Comparison of ENCODE assay signal across 19 mouse cellular contexts in the genomic region with DNA sequence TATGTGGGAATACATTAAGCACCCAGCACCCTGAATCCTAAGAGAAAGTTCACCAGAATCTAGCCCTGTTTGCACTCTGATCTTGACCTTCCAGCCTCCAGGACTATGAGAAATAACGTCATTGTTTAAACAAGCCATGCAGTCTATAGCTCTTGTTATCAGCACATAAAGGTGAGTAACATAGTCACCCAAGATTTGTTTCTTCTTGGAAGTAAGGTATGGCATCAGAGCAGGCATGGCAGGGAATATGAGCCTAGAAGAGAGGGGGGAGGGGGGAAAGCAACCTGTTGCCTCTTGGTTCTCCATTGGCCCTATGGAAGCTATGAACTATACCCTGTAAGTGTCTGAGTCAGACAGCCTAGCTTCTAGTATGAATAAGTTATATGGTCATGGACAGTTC.
DNase-seq lines count a peak whose midpoint lies in the region; ATAC-seq and TF ChIP-seq lines count a peak whose summit lies in the region.
"Had no signal": no experiment of that assay in that cellular context is flagged by ENCODE, and none has a peak within 500 bp of the region (broad histone marks: within the 10 kb centered on the region; RNA-seq: fewer than 3 reads in every experiment).

No protein-coding gene starts in this region.

- TF ChIP-seq CTCF in stomach, postnatal 0 days (IDR thresholded peaks at IDR 0.05; ENCODE audit: low read depth): no peak

- no peaks in the 10 kb centered on the region for H3K36me3 ChIP-seq in intestine, embryonic 14.5 days (ENCODE audit: control insufficient read depth, insufficient read depth, low read length)
- H3K36me3 ChIP-seq in intestine, embryonic 15.5 days: no peaks in the 10 kb centered on the region
- H3K36me3 ChIP-seq in stomach, embryonic 14.5 days (ENCODE audit: control insufficient read depth, insufficient read depth, low read length): no peaks in the 10 kb centered on the region
- H3K36me3 ChIP-seq in stomach, postnatal 0 days (ENCODE audit: control insufficient read depth, insufficient read depth, low read length): no peaks in the 10 kb centered on the region
- H3K36me3 ChIP-seq: hindbrain, embryonic 12.5 days; hindbrain, embryonic 15.5 days had no signal

- no peak for TF ChIP-seq EP300 in stomach, postnatal 0 days (optimal IDR thresholded peaks at IDR 0.05)

- H3K27me3 ChIP-seq in intestine, embryonic 14.5 days (replicated peaks; ENCODE audit: control insufficient read depth, insufficient read depth, low read length): no peaks in the 10 kb centered on the region
- no peaks in the 10 kb centered on the region for H3K27me3 ChIP-seq in intestine, embryonic 15.5 days (replicated peaks)
- H3K27me3 ChIP-seq in stomach, embryonic 14.5 days (ENCODE audit: control insufficient read depth, insufficient read depth, low read length): no peaks in the 10 kb centered on the region
- no peaks in the 10 kb centered on the region for H3K27me3 ChIP-seq in stomach, postnatal 0 days (ENCODE audit: control insufficient read depth, insufficient read depth, low read length)
- H3K27me3 ChIP-seq: hindbrain, embryonic 12.5 days; hindbrain, embryonic 15.5 days had no signal

- WGBS in intestine, embryonic 14.5 days: 46% methylated on average over 1 of the region's 1 CpGs
- WGBS in intestine, embryonic 15.5 days: 47% methylated on average over 1 of the region's 1 CpGs
- 36% methylated on average over 1 of the region's 1 CpGs for WGBS in stomach, embryonic 14.5 days
- 50% methylated on average over 1 of the region's 1 CpGs for WGBS in stomach, postnatal 0 days

- peak; percentile 79 for ATAC-seq in intestine, embryonic 14.5 days (replicated peaks; ENCODE audit: low FRiP score, low TSS enrichment, low read depth)
- ATAC-seq in intestine, embryonic 15.5 days: peak; percentile 85
- peak; percentile 57 for ATAC-seq in stomach, embryonic 14.5 days (ENCODE audit: insufficient number of reproducible peaks, insufficient read depth, low FRiP score, low read depth)
- peak; percentile 94 for ATAC-seq in stomach, postnatal 0 days (ENCODE audit: low FRiP score, low TSS enrichment)
- ATAC-seq: CD4-positive, CD25-positive, alpha-beta regulatory T cell, adult 4 months had no signal

- DNase-seq in intestine, embryonic 14.5 days (ENCODE audit: low spot score): no peak
- DNase-seq in stomach, postnatal 0 days (ENCODE audit: low spot score): peak; percentile 39
- DNase-seq in urinary bladder, postnatal 4 days (ENCODE audit: low spot score in 2 of 2): no peak
- no peak for DNase-seq in retina, embryonic 14.5 days (ENCODE audit: low spot score)
- DNase-seq: adrenal gland, adult 2 months; adrenal gland, postnatal 14 days; cerebellum, adult 11-12 months; cerebellum, adult 8-10 months; cerebellum, postnatal 14 days; forebrain, postnatal 0 days; gastrocnemius, adult 2 months; gastrocnemius, postnatal 14 days; heart, adult 11 months had no signal

- no peaks in the 10 kb centered on the region for H3K9me3 ChIP-seq in intestine, embryonic 14.5 days (ENCODE audit: control insufficient read depth, low read length)
- H3K9me3 ChIP-seq in intestine, embryonic 15.5 days: no peaks in the 10 kb centered on the region
- no peaks in the 10 kb centered on the region for H3K9me3 ChIP-seq in stomach, embryonic 14.5 days (ENCODE audit: control insufficient read depth, low read depth, low read length)
- H3K9me3 ChIP-seq in stomach, postnatal 0 days (ENCODE audit: control insufficient read depth, low read length): no peaks in the 10 kb centered on the region
- H3K9me3 ChIP-seq: hindbrain, embryonic 12.5 days; hindbrain, embryonic 15.5 days had no signal

- no peak overlapping the region for H3K4me3 ChIP-seq in intestine, embryonic 14.5 days (ENCODE audit: low read depth, low read length)
- H3K4me3 ChIP-seq in intestine, embryonic 15.5 days (replicated peaks): no peak overlapping the region
- no peak overlapping the region for H3K4me3 ChIP-seq in stomach, embryonic 14.5 days (ENCODE audit: low read depth, low read length)
- H3K4me3 ChIP-seq in stomach, postnatal 0 days (ENCODE audit: low read depth, low read length): no peak overlapping the region
- H3K4me3 ChIP-seq: gastrocnemius, adult 2 months; hindbrain, embryonic 12.5 days; hindbrain, embryonic 15.5 days had no signal

- no peak overlapping the region for H3K9ac ChIP-seq in intestine, embryonic 14.5 days (ENCODE audit: low read length)
- no peak overlapping the region for H3K9ac ChIP-seq in intestine, embryonic 15.5 days
- no peak overlapping the region for H3K9ac ChIP-seq in stomach, embryonic 14.5 days (replicated peaks; ENCODE audit: low read depth, low read length)
- no peak overlapping the region for H3K9ac ChIP-seq in stomach, postnatal 0 days (ENCODE audit: low read length)
- H3K9ac ChIP-seq: forebrain, postnatal 0 days; hindbrain, embryonic 12.5 days; hindbrain, embryonic 15.5 days had no signal

- peaks cover 7% of the 10 kb centered on the region; the same call in 1 of the 2 replicates for H3K4me1 ChIP-seq in intestine, embryonic 14.5 days (replicated peaks; ENCODE audit: control insufficient read depth, insufficient read depth, low read length)
- H3K4me1 ChIP-seq in intestine, embryonic 15.5 days (replicated peaks): peaks cover 3% of the 10 kb centered on the region; the same call in 1 of the 2 replicates
- H3K4me1 ChIP-seq in stomach, embryonic 14.5 days (ENCODE audit: control insufficient read depth, insufficient read depth, low read length): peaks cover 3% of the 10 kb centered on the region; the same call in 1 of the 2 replicates
- H3K4me1 ChIP-seq in stomach, postnatal 0 days (replicated peaks; ENCODE audit: control insufficient read depth, insufficient read depth): no peaks in the 10 kb centered on the region
- H3K4me1 ChIP-seq: hindbrain, embryonic 15.5 days had no signal

- H3K4me2 ChIP-seq in intestine, embryonic 14.5 days (ENCODE audit: low read length): no peak overlapping the region
- no peak overlapping the region for H3K4me2 ChIP-seq in intestine, embryonic 15.5 days (replicated peaks)
- no peak overlapping the region for H3K4me2 ChIP-seq in stomach, embryonic 14.5 days (replicated peaks; ENCODE audit: low read depth, low read length)
- H3K4me2 ChIP-seq in stomach, postnatal 0 days (replicated peaks; ENCODE audit: low read depth): no peak overlapping the region
- H3K4me2 ChIP-seq: heart, embryonic 11.5 days; hindbrain, embryonic 12.5 days; hindbrain, embryonic 15.5 days had no signal

- H3K27ac ChIP-seq in intestine, embryonic 14.5 days (ENCODE audit: low read depth): no peak overlapping the region
- H3K27ac ChIP-seq in intestine, embryonic 15.5 days: no peak overlapping the region
- H3K27ac ChIP-seq in stomach, embryonic 14.5 days (ENCODE audit: low read length): no peak overlapping the region
- H3K27ac ChIP-seq in stomach, postnatal 0 days (replicated peaks): no peak overlapping the region
- H3K27ac ChIP-seq: gastrocnemius, adult 2 months; hindbrain, embryonic 12.5 days; hindbrain, embryonic 15.5 days had no signal
